Mouse (Mus musculus) yolk sac, embryonic 10.5 days (tissue): ENCODE measurements around the gene Large1.
"Not testable (repeated sequence)": the region's sequence is repeated elsewhere in the genome, so short reads cannot be mapped to it uniquely, and the experiment has no call there.

ENCODE experiments used
- DNase-seq: peaks from one replicate; pipeline ENCODE4 v3.0.0-alpha.2; 2017; ENCODE audit warnings: low spot score

Gene Large1

DNA sequence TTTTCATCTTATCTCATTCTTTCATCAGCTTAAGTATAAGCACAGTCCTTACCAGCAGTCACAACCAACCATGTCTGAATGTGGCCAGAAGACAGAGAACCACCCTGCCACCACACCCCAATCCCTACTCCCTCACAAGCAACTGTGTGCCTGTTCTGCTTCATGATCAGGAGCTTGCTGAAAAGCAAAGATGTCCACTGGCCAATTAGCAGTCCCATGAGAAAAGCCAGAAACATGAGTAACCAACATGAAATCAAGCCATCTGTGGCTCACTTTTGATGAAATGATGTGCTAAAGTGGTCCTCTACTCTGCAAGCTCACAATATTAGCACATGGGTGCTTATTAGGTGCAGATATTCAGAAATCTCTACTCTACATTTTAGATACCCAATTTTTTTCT is 57.8 kb downstream of the Large1 start:
- DNase-seq: no peak

DNA sequence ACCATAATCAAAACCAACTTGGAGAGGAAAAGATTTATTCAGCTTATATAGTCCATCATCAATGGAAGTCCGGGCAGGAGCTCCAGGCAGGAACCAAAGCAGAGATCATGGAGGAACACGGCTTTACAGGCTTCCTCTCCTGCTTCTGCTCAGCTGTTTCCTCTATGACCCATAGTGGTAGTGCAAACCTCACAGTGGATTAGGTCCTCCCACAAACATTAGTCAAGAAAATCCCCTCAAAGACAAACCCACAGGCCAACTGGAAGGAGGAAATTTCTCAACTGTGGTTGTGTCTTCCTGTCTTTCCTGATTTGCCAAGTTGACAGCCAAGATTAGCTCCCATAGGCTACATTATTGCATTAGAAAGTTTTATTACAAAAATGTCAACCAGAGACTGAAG is 59.7 kb downstream of the Large1 start:
- no peak for DNase-seq

- no peak for DNase-seq
Measured at GRCm38 (mm10) chr8:73291630-73292029, 61.7 kb downstream of the Large1 start.

GRCm38 (mm10) chr8:73290636-73291035 is 62.7 kb downstream of the Large1 start:
- no peak for DNase-seq

DNA sequence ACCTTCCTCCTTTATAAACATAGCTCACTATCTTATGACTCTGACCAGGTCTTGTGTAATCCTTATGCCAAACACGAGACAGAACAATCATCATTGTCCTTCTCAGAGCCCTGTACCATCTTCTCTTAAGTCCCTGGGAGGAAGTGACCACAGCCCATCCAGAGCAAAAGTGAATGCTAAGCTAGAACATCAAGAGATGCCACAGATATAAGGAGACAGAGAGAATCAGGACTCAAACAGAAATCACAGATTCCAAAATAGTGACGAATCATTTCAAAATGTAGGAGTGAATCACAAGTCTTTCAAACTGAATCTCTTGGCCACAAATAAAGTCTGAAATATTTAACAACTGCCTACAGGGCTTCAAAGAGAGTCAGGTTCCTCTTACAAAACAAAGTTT is 63.5 kb downstream of the Large1 start:
- DNase-seq: no peak

DNA sequence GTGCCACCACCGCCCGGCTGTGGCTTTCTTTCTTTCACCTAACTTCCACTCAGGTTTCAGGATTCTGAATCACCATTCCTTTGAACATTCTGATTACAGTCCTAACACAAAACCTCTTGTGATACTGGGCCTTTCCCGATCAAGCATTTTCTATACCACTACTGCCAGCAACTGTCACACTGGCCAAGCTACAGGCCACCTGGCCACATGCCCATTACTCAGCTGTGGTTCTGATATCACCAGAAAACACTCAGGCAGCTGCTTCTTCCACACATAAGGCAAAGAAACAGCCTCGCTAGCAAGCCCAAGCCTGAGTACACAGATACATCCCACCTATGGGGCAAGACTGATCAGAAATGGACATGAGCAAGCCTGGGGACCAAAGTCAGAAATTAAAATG is 71.3 kb downstream of the Large1 start:
- DNase-seq: no peak

GRCm38 (mm10) chr8:73276015-73276414 is 77.3 kb downstream of the Large1 start:
- no peak for DNase-seq

- not testable (repeated sequence) for DNase-seq
Measured at GRCm38 (mm10) chr8:73275445-73275844, 77.9 kb downstream of the Large1 start.

GRCm38 (mm10) chr8:73273150-73273549 is 80.2 kb downstream of the Large1 start:
- no peak for DNase-seq

DNA sequence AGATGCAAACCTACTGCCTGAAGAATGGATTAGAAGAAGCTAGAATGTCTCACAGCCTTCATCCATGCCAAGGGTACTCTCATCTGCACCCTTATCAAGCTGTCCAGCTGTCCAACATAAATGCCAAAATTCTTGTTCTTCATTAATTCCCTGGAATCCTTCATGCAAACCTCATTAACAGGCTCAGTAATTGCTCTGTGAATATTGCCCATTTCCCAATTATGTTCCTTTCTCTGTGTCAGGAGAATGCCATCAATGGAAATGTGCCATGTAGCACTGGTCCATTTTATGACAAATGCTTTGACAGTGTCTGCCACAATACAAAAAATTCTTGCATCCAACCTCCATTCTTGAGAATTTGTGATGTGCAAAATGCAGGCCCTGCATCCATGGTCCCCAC is 82.3 kb downstream of the Large1 start:
- no peak for DNase-seq

- DNase-seq: no peak
Measured at GRCm38 (mm10) chr8:73257981-73258380, 95.4 kb downstream of the Large1 start.

GRCm38 (mm10) chr8:73244186-73244585 is 109.2 kb downstream of the Large1 start:
- no peak for DNase-seq

GRCm38 (mm10) chr8:73242066-73242465 is 111.3 kb downstream of the Large1 start:
- DNase-seq: no peak

GRCm38 (mm10) chr8:73234209-73234608 is 119.1 kb downstream of the Large1 start:
- DNase-seq: no peak

GRCm38 (mm10) chr8:73233358-73234041 is 119.8 kb downstream of the Large1 start:
- DNase-seq: peak; percentile 14

GRCm38 (mm10) chr8:73226841-73227240 is 126.5 kb downstream of the Large1 start:
- no peak for DNase-seq

DNA sequence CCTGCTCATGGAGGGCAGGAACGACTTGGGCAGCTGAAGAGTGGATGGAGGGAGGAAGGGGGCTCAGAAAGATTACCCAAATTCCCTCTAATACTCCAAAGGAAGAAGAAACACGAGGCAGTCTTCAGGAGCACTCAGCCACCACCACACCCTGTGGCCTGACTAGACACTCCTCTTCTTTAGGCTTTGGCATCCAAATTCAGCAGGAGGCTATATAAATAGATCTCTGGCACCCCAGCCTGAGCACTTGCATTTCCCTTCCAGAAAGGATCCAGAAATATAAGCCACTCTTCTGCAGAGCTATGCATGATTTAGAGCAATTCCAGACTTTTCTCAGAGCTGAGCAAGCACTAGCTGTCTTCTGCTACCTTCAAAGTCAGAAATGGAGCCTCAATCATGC is 127.7 kb downstream of the Large1 start:
- no peak for DNase-seq

DNA sequence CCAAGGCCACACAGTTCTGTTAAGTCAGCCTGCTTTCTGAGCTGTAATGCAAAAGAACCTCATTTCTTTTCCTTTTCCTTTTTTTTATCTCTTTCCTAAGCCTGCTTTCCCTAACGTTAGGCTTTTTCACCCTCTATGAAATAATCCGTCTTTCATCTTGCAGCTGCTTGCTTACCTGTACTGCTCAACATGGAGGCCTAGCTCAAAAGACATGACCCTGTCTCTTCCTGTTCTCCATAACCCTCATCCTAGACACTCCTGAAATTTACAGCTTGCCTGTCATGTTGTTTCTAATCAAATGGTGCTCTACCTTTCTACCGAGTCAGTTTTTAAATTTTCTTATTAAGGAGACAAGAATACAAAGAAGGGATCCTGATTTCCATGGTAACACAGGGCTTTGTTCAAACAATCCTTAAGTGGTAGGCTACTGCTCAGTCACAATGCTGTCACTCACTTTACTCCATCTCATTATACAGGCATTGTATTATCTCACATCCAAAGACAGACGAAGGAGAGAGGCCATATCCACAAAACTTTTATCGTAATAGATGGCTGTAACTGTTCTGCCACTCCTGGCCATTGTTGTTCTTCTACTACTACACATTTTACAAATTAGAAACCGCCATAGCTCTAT is 134.0 kb downstream of the Large1 start:
- no peak for DNase-seq

GRCm38 (mm10) chr8:73206831-73207230 is 146.5 kb downstream of the Large1 start:
- DNase-seq: no peak

DNA sequence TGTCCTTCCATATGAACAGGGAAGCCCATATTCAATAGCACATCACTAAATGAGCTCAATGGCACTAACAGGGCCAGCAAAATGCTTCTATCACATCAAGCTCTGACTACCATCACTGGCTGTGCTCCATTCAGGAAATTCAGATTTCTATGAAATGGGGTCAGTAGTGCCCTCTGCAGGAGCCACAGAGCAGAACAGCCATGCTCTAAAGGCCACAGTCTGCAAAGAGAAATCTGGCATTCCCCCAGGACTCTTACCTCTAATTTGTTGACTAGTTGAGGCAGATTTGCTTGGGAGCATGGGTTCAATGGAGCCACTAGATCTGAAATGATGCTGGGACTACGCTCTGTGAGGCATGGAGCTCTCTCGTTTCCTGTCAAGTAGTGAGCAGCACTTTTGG is 151.5 kb downstream of the Large1 start:
- DNase-seq: no peak

- no peak for DNase-seq
Measured at GRCm38 (mm10) chr8:73197714-73198113, 155.6 kb downstream of the Large1 start.

GRCm38 (mm10) chr8:73188684-73189083 is 164.7 kb downstream of the Large1 start:
- no peak for DNase-seq

DNA sequence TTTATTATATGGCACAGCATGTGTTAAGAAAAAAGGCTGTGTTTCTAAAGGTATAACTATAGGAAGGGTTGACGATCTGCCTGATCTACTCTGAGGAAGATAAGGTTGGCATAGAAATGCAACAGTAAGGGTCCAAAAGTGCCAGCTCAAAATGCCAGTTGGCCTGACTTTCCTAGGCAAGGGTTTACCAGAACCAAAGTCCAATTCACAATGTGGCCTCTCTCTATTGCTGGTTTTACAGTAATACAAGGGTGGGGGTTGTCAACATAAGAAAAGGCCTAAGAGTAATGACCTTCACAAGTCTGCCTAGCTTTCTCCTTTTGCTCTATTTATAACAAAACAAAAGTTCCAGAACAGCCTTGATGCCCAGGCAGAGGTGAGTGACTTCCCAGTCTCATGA is 166.0 kb downstream of the Large1 start:
- no peak for DNase-seq

DNA sequence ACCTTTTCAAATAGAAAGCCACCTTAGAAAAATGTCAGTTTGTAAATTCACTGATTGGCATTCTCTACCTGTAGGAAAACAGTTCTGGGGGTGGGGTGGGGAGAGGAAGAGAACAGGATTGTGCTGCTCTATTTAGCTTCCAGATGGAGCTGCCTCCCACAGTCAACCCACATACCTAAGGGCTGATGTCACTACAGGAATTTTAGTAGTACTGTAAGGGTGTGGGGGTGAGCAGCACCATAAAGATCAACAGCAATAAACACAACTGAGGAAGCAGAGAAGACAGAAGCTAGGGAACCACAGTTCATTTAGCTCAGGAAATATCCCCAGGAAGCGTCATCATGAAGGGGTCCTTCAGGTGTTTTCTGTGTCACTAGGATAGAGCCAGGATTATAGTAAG is 174.9 kb downstream of the Large1 start:
- peak; percentile 10 for DNase-seq
